Mouse (Mus musculus) T-helper 2 cell (primary cell): Measurements from ENCODE around the gene Bri3.

Source experiments
- in situ Hi-C: fragments of 300-600 bp; cut with MboI, MseI; formaldehyde crosslinking; loops from one replicate; pipeline ENCODE4 v1.15.1; 2025; ENCODE audit warnings: high pct_unique_total_duplicates

Bri3 gene

DNA sequence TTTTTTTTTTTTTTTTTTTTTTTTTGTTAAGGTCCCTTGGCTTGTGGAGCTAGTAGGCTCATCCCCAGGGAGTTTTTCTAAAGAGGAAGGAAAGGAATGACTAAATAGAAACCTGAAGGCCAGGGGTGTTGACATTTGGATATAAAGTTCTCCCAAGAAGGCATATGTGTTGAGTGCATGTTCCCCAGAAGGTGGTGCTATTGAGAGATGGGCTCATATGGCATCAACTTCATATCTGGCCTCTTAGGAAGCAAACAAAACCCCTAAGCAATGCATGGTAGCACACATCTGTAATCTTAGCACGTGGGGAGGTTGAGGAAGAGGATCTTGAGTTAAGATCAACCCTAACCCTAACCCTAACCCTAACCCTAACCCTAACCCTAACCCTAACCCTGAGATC is 12.8 kb upstream of the Bri3 start:
- in situ Hi-C loops = no loop called here

DNA sequence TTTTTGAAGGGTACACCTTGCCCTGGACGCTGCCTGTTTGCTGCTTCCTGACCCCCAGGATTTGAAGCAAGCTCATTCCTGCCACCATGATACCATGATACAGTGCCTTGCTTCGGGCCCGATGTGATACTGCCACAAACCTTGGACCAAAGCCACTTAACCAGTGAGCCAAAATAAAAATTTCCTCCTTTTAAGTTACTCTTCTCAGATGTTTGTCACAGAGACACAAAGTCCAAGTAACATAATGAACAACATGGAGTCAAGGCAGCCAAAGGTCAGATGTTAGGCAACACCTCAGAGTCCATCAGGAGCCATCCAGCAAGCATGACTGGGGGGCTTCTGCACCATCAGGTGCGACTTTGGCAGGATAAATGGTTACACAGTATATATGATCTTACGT is 11.7 kb upstream of the Bri3 start:
- in situ Hi-C loops = no loop called here

DNA sequence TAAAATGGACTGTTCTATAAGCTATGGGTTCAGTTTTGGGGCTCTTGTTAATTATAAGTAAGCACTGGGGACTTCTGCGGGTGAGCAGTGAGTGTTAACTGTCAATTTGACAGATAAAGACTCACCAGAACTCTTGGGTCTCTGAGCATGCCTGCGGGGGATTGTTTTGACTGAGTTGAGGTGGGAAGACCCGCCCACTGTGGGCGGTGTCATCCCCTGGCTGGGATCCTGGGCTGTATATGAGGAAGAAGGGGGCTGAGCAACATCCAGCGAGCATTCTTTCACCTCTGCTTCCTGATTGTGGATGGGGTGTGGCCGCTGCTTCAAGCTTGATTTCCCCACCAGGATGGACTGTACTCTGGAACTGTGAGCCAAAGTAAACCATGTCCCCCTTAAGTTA is 10.0 kb upstream of the Bri3 start:
- in situ Hi-C loops = no loop called here

DNA sequence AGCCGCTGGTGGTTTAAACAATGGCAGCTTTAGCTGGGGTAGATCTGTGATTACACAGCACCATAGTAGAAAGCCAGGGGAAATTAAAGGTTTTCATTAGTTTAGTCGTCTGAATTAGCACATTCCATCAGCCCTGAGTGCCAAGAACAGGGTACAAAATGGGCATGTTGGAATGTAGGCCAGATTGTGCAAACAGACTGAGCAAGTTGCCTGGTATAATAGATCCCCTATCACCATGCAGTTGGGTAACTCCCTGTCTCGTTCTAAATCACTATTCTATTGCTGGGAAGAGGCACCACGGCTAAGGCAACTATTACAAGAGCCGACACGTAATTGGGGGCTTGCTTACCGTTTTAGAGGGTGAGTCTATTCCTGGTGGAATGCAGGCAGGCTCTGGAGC is 9.5 kb upstream of the Bri3 start:
- in situ Hi-C loops = no loop called here

DNA sequence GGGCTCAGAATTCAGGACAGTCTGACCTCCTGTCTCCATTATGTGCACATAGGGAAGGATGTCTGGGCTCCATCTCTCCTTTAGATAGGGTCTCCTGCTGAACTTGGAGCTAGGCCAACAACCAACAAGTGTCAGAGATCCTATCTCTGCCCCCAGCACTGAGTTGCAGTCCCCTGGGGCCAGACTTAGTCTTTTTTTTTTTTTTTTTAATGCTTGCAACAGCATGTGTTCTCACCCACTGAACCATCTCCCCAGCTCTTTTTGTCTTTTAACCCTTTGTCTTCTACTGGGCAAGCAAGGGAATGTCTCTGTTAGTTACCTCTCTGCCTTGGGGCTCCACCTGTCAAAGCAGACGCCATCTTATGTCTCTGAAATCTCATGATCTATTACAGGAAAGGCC is 5.3 kb upstream of the Bri3 start:
- in situ Hi-C loops = no loop called here

DNA sequence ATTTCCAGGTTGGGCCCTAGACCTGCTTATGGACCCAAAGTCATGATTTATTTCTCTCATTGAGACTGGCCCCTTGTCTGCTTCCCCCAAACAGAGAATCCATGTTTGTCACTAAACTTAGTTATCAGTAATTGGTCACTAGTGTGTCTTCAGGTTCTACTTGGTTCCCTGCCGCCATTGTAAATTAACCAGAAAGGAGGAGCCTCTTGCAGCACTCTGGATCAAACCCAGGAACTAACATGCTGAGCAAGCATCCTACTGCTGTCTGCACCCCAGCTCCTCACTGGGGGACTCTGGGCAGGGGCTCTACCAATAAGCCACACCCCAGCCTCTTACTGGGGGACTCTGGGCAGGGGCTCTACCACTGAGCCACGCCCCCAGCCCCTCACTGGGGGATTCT is 1.4 kb downstream of the Bri3 start:
- in situ Hi-C loops = loop anchor here (5.0 kb wide), 1 partner anchor 102 kb away; no protein-coding TSS in a partner anchor

DNA sequence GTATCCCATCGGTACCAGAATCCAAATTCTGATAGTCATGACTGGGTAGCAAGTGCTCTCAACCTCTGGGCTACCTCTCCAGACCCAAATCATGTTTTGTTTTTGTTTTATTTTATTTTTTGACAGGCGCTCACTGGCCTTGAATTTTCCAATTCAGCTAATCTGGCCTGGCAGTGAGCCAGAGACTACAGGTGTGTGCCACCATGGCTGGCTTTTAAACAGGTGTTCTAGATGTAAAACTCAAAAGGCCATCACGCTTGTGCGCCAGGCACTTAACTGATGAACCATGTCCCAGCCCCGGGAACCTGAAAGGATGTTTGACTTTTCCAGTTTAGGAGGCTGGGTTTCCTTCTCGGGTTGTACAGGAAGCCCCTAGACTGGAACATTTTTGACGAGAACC is 2.4 kb downstream of the Bri3 start:
- in situ Hi-C loops = loop anchor here (5.0 kb wide), 1 partner anchor 101 kb away; no protein-coding TSS in a partner anchor

DNA sequence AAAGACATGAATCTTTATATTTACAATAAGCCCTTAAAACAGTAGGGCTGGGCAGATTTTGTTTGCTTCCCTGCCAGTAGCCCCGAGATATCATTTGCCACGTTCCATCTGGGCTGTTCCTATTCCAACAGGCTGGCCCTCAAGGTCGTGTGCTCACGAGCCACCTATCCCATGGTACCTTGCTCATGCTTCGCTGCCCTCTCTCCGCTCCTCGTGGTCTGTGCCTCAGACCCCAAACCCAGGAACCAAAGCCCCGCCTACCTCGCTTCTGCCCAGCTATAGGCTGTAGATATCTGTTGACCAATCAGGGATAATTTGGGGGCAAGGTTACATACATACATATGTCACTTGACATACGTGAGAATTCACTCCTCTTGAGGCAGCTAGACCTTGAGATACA is 3.1 kb downstream of the Bri3 start:
- in situ Hi-C loops = loop anchor here (5.0 kb wide), 1 partner anchor 100 kb away; no protein-coding TSS in a partner anchor

DNA sequence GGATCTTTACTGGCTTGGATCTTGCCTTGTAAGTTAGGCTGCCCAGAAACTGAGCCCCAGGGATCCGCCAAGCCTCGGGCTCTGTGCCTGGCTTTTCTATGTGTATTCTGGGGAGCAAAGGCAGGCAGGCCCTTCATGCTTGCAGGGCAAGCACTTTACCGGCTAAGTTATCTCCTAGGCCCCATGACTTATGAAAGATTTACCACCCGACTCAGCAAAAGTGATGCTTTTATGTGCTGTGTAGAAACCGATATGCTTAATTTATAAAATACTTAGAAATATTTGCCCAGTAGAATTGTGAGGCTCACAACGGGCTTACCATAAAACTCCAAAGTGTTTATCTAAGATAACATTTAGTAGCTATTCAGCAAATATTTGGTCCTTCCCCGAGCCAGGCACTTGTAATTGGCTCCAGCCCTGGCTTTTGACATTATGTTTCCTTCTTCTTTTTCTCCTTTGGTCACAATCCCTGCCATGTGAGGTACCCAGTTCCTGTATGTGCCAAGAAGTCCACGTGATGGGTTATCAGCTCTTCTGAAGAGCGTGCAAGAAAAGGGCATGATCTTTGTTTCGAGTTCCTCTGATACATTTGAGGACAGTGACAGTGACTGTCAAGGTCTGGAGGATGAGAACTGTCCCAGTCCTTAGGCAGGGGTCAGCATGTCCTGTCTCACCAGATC is 3.8 kb downstream of the Bri3 start:
- in situ Hi-C loops = loop anchor here (5.0 kb wide), 1 partner anchor 99 kb away; no protein-coding TSS in a partner anchor

DNA sequence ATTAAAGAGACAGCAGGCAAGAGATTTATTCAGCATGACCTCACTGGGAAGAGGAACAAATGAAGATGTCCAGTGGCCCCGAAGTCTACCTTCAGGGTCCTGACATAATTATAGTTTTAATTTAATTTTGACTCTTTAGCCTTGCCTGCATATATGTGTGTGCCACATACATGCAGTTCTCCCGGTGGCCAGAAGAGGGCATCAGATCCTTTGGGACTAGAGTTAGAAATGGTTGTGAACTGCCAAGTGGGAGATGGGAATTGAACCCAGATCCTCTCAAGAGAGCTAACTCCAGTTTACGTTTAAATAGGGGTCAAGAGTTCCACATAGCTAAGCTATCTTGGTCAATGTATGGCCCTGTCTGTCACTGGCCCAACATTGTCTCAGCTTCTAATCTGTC is 5.6 kb downstream of the Bri3 start:
- in situ Hi-C loops = loop anchor here (5.0 kb wide), 1 partner anchor 97 kb away; no protein-coding TSS in a partner anchor

DNA sequence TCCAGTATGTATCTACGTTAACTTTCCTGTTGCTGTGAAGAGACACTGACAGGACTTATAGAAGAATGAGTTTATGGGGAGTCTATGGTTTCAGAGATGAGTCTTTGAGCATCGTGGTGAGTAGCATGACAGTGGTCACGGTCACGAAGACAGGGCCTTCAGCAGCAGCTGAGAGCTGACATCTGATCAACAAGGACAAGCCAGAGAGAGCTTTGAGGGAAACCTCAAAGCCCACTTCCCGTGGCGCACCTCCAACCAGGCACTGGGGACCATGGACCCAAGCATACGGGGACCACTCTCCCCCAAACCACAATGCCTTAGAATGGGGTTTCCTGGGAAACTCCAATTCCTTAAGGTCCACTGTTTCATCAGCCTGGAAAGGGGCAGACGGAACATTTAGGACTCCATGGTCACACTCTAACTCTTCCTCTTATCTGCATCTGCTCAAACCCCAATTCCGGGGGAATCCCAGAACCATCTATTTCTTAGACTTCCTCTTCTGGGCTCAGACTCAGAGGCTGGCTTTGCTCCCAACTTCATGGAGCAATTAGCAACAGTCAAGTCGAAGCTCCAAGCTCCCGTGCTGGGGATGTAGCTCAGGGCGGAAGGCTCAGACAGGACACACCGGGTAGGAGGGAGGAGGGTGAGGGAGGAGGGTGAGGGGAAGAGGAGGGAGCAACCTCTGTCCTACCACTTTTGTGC is 7.8 kb downstream of the Bri3 start:
- in situ Hi-C loops = no loop called here

DNA sequence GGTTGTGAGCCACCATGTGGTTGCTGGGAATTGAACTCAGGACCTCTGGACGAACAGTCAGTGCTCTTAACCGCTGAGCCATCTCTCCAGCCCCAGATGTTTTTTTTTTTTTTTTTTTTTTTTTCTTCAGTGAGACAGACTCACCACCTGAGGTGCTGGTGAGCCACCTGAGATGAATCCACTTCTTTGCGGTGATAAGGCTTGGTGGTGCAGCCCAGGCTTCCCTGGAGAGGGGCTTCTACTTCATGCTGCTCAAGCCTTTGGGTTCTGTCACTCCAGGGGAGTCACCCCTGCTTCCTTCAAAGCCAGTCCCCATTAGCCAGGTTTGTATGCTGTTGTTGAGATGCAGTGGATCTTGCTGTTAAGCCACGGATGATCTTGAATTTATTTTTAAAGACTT is 9.0 kb downstream of the Bri3 start:
- in situ Hi-C loops = no loop called here

DNA sequence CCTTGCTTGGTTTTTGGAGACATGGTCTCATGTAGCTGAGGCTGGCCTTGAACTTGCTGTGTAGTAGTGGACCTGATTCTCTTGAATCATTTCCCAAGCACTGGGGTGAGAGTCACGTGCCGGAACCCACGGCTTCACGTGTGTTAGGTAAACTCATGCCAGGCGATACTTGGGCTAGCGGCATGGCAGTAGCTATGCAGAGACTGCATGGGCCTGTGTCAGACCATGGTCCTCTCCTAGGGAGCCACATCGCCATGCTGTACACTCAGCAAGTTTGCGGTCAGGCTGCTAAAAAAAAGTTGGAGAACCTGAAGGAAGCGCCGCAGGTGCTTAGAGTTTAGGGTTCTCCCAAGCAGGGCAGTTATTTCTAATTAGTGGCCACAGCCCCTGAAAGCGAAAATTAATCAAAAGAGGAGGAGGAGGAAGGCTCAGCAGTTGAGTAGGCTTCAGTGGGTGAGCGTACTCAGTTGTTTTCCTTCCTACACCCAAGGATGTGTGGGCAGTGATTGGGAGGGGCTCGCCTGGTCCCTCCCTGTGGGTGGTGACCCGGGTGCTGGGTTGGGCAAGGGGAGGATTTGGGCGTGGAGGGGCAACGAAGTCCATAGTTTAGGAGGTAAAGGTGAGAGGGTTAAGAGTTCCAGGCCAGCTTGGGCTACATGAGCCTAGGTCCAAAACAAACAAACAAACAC is 10.0 kb downstream of the Bri3 start:
- in situ Hi-C loops = no loop called here

DNA sequence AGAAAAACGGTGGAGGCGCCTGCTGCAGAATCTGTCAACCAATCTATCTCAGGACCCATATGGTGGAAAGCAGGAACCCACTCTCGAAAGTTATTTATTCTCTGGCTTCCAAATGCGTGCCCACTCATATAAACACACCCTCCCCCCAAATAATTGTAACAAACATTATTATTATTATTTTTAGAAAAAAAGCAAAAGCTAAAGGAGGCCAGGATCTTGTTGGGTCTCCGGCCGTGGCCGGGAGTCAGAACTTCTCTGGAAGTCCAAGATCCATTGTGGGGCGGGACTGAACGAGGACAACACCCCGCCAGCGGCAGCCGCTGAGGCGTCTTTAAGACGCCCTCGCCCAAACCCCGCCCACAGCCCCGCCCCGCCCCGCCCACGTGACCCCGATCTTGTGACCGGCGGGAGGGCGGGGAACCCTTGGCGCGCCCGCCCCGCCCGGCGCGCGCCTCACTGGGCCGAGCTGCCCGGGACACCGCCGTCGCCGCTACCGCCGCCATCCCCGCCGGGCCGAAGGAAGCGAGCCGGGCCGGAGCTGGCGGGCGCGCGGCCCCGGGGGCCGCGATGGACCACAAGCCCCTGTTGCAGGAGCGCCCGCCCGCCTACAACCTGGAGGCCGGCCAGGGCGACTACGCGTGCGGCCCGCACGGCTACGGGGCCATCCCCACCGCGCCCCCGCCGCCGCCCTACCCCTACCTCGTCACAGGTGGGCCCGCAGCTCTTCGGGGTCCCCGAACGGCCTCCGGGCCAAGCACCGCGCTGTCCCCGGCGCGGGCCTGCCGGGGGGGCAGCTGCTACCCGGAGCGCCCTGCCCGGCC is 10.8 kb downstream of the Bri3 start:
- in situ Hi-C loops = no loop called here

DNA sequence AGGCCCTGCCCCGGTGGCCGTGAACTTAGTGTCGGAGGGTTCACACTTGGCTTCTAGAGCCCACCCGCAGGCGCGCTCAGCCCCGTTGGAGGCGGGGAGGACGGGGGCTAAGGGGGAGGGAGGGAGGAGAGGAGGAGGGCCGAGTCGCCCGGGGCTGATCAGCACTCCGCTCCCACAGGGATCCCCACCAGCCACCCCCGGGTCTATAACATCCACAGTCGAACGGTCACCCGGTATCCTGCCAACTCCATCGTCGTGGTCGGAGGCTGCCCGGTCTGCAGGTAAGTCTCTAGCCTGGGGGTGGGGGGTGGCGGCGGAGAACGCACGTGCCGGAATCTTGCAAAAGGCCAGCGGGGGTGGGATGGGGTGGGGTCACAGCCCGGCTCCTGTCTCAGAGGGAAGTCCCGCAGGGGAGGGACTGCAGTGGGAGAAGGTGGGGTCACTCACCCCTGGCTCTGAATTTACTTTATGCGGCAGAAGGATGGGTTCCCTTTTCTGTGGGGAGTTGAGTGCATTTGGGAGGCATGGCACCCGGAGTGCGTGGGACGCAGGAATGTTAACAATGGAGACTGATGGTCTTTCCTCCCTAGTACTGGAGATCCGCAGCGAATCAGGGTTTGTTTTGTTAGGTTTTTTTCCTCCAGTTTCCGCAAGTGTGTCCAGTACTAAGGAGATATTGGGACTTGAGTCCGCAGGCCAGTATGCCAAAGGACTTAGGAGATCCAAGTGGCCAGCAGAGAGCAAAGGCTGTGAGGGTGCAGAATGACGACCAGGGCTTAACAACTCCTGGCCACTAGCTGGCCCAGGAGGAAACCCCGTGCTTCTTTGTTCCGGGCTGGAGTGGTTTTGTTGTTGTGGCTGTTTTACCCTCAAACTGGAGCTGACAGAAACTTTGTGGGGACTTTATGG is 11.6 kb downstream of the Bri3 start:
- in situ Hi-C loops = no loop called here

DNA sequence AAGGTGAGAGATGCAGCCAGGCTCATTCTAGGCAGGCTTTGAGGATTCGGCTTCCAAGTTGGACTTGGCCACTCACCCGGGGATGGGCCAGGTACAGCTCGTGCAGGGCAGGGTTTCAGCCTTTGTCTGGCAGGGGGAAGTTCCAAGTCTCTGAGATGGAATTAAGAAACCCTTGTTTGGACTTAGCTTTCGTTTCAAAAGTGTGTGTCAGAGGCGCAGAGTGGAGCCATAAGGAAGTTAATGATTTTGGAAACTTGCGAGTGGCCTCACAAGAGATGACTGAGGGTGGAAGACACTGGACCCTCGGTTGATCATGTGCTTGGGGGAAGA is 12.3 kb downstream of the Bri3 start:
- in situ Hi-C loops = no loop called here

DNA sequence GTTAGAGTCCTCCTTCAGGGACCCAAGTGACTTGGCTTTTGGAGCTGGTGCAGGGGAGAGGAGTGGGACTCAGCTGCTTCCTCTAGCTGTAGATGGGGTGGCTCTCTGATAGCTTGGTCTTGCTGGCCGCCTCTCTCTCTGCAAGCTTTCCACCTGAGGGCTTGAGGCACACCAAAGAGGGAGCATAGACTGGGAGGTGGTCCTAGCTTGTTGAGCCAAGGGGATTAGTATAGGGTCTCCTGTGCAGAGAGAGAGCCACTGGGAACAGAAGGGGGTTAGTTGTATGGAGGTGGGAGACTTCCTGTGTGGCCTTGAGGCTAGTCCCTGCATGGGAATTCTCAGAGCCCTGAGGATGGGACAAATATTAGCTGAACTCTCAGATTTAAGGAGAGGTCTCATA is 12.7 kb downstream of the Bri3 start:
- in situ Hi-C loops = no loop called here

DNA sequence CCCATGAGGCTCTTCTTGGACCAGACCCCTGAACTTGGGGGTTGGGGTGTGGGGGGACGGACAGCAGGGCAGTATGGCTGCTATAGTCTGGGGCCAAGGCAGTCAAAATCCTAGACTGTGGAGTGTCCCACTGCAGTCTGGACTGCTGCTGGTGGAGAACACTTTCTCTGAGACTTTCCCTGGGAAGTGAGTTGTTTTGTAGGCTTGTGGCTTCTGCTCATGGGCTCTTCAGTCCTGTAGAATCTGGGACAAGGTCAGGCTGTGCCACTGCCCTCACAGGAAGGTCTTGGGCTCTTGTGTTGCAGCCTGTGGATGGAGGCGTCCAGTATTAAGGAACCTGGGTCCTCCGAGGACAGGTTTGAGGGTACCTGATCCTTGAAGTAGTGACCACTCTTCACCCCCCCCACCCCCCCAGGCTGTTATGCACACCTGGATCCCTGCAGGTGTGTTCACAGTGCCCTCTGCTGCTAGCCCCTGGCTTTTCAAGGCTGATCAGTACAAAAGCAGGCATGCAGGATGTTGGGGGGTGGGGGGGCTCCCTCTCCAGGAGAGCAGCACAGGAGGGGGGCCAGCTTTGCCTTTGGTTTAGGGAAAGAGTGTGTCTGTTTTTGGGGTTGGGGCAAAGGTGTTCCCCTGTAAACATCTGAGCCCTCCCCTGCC is 13.3 kb downstream of the Bri3 start:
- in situ Hi-C loops = no loop called here

DNA sequence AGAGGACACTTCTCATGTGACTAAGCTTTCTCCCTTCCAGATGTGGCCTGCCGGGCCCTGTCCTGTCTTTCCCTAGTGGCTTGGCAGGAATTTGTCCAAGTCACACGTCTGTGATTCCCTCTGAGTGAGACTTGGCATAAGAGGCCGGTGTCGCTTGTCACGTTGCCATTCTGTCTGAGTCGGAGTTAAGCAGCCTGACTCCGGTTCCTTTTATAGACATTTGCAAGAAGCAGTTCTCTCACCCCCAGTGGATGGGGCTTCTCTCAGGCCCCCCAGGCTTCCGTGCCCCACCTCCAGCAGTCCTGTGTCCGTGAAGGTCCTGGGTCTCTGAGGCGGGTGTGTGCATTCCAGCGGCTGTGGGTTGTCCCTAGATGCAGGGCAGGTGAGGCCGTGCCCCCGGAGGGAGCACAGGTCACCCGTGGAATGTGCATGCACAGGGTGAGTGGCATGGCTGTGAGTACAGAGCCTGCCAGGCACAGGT is 13.9 kb downstream of the Bri3 start:
- in situ Hi-C loops = no loop called here

DNA sequence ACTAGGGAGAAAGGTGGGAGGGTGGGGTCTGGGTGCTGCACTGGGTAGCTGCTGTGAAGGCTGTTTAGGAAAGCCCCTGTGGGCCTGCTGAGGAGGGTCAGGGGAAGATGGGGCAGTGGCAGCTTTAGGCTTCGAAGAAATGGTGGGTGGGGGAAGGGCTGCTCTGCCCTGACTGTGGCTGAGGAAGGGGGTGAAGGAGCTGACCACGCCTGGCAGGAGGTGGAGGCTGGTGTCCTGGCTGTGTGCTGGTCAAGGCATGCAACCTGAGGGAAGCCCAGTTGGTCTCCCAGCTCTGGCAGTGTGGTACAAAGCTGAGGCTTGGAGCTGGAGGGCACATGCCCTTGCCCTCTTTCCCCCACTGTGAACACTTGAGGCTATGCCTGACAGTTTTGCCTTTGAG is 14.4 kb downstream of the Bri3 start:
- in situ Hi-C loops = no loop called here
